Mouse (Mus musculus) activated CD4-positive, CD25-positive, alpha-beta regulatory T cell, adult 4 months (primary cell): Measurements from ENCODE around the gene Cep70. TPM values are rescaled to one million over a fixed set of nuclear protein-coding genes. Genes with fewer than 3 reads are reported as not detected.

Experiments used
- ATAC-seq: one replicate; pipeline ENCODE4 v1.8.0; 2017
- polyA plus RNA-seq, 2 experiments: library from polyadenylated mRNA; unstranded; fragments of 100-300 nt; shearing (Covaris generic); gene quantifications; one replicate each; pipeline ENCODE4 v1.2.1; 2017

Cep70 gene
- 10 to 100 TPM; 16.7 to 17.8 TPM for polyA plus RNA-seq

DNA sequence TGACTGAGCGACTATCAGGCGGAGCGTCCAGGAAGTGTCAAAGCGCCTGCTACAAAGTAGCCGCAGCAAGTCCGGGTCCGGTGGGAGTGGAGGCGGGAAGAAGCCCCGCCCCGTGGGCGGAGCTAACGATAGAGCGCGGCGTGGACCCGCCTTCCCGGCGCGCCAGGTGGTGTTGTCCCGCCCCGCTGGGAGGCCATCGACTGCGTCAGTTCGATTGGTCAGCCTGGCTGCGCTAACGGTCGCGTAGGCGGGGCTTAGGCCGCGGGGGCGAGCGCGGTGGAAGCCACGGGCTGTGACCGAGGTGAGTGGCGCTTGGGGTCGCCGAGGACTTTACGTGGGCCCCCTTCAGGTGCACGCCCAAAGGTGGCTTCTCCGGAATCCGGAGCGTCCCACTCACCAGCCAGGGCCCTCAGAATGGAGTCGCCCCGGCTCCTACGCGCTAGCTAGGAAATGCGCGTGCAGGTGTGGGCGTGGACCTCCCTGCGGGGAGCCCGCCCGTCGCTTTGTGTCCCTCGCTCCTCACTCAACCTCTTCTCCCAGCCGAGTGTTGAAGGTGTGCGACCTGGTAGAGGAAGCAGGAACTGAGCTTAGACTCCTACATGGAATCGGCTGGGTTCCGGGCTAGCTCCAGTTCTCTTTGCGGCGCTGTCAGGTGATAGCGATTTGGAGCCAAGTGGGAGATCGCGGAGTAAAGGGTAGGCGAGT is at the start of gene Cep70:
TSS of gene Cep70 (plus strand) at position 178 of the 705 bp plus-strand sequence.
- ATAC-seq = peak; percentile 92

GRCm38 (mm10) chr9:99212643-99213042 is 30.5 kb upstream of the Cep70 start:
- ATAC-seq = no peak

DNA sequence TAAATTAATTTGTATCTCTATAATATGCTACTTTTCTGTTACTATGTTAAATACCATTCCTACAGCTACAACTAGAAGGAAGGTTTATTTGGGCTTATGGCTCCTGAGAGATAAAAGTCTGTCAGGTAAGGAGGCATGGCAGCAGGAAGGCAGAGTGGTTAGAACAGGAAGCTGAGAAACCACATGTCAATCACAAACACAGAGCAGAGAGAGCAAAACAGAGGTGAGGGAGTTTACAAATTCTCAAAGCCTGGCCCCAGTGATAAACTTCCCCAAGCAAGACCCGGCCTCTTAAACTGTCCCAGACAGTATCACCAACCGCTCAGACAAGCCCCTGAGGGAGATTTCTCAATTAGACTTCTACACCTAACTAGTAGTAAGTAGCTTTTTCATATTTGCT is 27.0 kb upstream of the Cep70 start:
- no peak for ATAC-seq

- ATAC-seq = no peak
Measured at GRCm38 (mm10) chr9:99217999-99218719, 25.0 kb upstream of the Cep70 start.

DNA sequence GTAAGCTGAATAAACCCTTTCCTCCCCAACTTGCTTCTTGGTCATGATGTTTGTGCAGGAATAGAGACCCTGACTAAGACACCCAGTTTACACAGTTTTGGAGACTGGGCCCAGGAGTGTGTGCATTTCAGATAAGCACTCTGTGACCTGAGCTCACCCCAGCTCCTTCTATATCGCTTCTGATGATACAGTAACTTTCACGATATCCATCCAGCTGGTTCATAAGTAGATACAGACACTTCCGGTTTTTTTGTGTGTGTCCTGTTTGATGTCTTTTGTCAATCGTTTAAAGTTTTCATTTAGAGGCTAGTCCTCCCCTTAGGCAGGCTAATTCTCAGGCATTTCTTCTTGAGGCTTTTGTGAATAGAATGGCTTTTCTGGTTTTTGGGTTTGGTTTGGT is 21.5 kb upstream of the Cep70 start:
- no peak for ATAC-seq

DNA sequence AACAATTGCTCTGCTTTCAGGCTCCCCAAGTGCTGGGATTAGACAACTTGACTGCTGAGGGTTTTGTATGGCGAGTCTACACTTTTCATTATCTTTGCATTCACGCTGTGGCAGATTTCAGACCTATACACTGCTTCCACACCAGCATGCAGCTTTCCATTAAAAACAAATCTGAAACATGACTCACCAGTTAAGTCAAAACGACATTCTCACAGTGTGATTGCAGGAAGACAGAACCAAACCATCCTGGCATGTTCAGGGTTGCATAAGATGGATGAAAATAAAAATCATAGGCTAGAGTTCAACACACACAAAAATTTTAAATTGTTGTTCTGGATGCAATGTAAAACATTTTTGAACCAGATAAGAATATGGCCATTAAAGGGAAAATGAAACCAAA is 18.6 kb upstream of the Cep70 start:
- no peak for ATAC-seq

- no peak for ATAC-seq
Measured at GRCm38 (mm10) chr9:99229450-99229849, 13.7 kb upstream of the Cep70 start.

DNA sequence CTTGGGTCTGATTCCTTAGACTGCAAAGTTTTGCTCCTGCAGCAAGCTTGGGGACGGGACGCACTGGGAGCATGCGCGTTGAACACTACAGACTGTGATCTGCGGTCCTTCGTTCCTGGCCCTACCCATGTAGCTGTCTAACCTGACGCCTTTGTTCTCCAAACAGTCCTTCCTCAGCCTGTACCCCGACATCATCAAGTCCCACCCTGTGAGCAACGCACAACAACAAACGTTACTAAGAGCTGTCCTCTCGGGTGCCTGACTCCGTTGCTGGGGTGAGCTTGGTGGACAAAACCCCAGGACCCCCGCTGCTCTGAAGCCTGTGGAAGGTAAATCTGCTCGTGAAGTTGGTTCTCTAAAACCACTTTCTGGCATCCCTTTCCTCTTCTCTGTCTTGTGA is 6.0 kb upstream of the Cep70 start, which contains the start of gene Faiml:
TSS of gene Faiml (minus strand) at position 101 of the 400 bp plus-strand sequence.
- no peak for ATAC-seq

DNA sequence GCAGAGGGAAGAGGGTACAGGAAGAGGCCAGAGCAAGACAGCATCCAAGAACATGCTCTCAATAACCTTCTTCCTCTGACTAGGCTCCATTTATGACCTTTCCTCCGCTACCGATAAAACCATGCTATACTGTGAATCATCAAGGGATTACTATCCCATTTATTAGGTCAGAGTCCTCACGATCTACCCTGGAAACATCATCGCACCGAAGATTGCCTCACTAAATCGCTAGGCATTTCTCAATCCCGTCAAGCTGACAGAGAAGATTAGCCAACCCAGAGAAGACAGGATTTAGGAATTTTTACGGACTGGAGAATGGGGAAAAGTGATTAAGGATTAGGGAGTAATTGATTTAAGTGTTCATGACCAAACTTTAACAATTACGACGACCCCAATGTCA is 4.9 kb upstream of the Cep70 start:
- ATAC-seq = no peak

DNA sequence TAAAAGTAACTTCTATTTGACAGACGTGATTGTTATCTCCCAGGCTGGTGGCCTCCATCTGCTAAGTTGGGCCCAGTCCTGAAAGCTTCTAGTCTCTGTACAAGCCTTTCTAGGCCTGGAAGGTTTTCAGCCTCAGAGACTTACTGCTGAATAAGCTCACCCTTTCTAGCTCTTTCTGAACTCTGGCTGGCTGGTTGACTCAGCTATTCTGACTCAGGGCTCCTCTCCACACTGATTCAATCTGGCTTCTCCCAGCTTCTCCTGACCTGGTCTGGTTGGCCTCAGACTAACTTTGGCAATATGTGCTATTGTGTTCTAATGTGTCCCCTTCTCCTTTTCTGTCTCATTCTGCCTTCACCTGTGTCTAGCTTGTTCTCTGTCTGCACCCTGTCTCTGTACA is 3.9 kb upstream of the Cep70 start:
- no peak for ATAC-seq

- no peak for ATAC-seq
Measured at GRCm38 (mm10) chr9:99240571-99240970, 2.6 kb upstream of the Cep70 start.

DNA sequence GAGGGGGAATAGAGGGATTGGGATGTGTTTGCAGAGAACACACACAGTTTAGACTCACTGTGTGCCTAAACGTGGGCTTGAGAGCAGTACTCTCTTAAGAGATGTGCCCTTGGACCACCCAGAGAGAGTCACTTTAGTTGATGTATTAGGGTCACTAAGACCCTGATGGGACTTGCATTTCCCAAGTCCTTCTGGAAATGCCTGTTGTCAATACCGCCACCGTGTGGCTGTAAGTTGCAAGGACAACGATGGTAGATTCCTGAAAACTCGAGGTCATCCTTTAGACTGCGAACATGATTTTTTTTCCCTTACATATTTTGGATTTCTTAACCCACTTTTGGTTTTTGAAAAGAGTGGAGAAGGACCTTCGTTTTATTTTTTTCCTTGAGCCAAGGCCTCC is 1.1 kb upstream of the Cep70 start:
- ATAC-seq = no peak

GRCm38 (mm10) chr9:99242533-99243189 is 506 bp upstream of the Cep70 start:
- ATAC-seq = peak; percentile 3

DNA sequence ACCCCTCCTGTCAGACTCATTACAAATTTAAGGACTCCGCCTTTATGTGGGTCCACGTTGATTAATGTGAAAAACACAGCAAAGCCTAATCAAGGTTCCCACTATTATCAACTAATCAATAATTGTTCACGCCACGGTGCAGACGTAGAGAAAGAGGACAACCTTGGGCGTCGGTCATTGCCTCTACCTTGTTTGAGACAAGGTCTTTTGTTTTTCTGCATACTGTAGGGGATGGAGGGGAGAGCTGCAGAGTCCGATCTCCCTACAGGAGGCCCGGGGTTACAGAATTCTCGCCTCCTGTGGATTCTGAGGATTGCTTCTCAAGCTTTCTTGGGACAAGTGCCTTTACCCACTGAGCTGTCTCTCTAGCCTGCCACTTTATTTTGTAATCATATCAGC is 727 bp downstream of the Cep70 start:
- no peak for ATAC-seq

DNA sequence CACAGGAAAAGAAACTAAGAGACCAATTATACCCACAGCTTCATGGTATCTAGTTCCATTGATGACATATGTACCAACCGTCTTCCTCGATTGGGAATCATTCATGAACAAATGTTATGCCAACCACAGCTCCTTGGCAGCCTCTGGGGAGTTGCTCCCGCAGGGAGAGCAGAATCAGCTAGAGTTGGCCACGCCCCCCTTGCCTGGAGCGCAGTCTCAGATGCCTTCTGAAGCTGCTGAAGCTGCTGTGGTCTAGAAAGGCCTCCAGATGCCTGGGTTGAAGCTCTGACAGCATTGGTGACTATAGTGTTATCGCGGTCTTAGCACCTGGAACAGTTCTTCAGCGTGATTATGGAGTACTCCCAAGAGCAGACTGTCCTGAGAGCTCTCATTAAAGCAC is 5.1 kb downstream of the Cep70 start:
- ATAC-seq = no peak

- no peak for ATAC-seq
Measured at GRCm38 (mm10) chr9:99248906-99249305, 5.7 kb downstream of the Cep70 start.

- ATAC-seq = no peak
Measured at GRCm38 (mm10) chr9:99253861-99254260, 10.7 kb downstream of the Cep70 start.

GRCm38 (mm10) chr9:99256206-99256605 is 13.0 kb downstream of the Cep70 start:
- no peak for ATAC-seq

GRCm38 (mm10) chr9:99256821-99257220 is 13.7 kb downstream of the Cep70 start:
- no peak for ATAC-seq

DNA sequence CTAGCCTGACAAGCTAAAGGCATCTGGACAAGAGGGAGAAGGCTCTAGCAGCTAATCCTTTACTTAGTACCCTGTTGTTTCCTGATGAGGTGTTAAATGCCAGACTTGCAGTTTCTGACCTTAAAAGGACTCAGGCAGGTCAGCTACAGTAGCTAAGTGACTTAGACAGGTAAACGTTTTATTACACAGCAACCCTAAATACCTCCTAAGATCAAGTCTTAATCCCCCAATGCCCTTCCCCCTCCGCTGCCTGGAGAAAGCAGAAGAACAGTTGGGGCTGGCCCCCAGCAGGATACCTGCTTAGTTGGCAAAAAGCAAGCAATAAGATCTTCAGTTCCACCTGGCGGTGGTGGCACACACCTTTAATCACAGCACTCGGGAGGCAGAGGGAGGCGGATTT is 15.7 kb downstream of the Cep70 start:
- no peak for ATAC-seq

DNA sequence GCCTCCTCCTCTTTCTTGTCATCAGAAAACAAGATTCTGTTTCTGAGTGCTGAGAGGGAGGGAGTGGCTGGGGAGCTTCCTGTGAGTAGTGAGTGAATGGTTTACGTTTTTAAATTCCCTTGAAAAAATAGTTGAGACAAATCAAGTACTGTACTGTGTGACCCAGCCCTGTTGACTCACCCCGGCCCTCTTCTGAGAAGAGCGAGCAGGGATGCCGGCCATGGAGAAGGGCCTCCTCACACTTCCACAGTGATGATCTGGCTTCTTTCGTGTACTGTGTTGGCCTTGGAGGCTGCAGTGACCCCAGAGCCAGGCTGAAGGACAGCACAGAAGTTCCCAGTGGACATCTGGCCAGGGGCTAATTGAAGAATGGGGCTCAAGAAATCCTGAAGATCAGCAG is 61.1 kb downstream of the Cep70 start:
- ATAC-seq = no peak

- no peak for ATAC-seq
Measured at GRCm38 (mm10) chr9:99306226-99306625, 63.1 kb downstream of the Cep70 start.

DNA sequence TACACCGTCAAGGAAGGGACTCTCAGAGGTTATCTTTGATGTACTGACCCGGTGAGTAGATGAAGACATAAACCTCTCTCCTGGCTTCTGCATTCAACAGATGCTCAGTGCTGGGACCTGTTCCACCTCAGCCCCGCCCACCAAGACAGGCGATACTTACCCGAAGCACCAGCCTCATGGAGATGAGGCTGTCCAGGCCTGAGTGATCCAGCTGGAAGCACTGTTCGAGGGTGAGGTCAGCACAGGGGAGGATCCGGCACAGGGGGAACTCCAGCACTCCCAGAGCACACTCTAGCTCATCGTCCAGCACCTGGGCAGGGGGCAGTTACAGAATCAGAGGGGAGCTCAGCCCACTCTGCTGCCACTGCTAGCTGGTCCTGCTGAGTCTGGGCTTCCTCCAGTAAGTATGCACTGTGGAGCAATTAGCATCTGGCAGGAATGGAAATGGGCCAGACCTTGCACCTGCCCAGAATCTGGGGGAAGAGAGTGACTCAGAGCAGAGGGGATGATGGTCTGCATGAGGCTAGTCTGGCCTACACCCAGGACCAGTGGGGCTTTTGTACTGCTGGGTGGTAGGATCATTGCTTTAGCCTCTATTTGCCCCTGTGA is 76.3 kb downstream of the Cep70 start:
- no peak for ATAC-seq
